Mouse (Mus musculus): Measurements from ENCODE around the gene Trabd2b.

The Trabd2b gene

GRCm38 (mm10) chr4:114607873-114608272 is 201.3 kb downstream of the Trabd2b start:
- no peak for DNase-seq

- no peak for DNase-seq
These were observed 202.8 kb downstream of the Trabd2b start for GRCm38 (mm10) chr4:114609297-114609696.

GRCm38 (mm10) chr4:114611166-114611929 is 204.8 kb downstream of the Trabd2b start:
- peak; percentile 90 for DNase-seq

GRCm38 (mm10) chr4:114612032-114612431 is 205.5 kb downstream of the Trabd2b start:
- no peak for DNase-seq

GRCm38 (mm10) chr4:114612827-114613226 is 206.3 kb downstream of the Trabd2b start:
- DNase-seq = no peak

- DNase-seq = peak; percentile 95
These were observed 207.6 kb downstream of the Trabd2b start for GRCm38 (mm10) chr4:114614086-114614485.

GRCm38 (mm10) chr4:114615765-114616164 is 209.2 kb downstream of the Trabd2b start:
- DNase-seq = peak; percentile 95

GRCm38 (mm10) chr4:114622929-114623328 is 216.4 kb downstream of the Trabd2b start:
- DNase-seq = peak; percentile 97

GRCm38 (mm10) chr4:114624114-114624910 is 217.8 kb downstream of the Trabd2b start:
- DNase-seq = no peak

- DNase-seq = no peak
These were observed 218.8 kb downstream of the Trabd2b start for GRCm38 (mm10) chr4:114625357-114625756.

GRCm38 (mm10) chr4:114625920-114626319 is 219.4 kb downstream of the Trabd2b start:
- no peak for DNase-seq

- DNase-seq = no peak
These were observed 221.3 kb downstream of the Trabd2b start for GRCm38 (mm10) chr4:114627674-114628293.

- DNase-seq = peak; percentile 93
These were observed 229.4 kb downstream of the Trabd2b start for GRCm38 (mm10) chr4:114635889-114636288.

- peak; percentile 44 for DNase-seq
These were observed 229.8 kb downstream of the Trabd2b start for GRCm38 (mm10) chr4:114636324-114636723.

- DNase-seq = peak; percentile 87
These were observed 230.6 kb downstream of the Trabd2b start for GRCm38 (mm10) chr4:114637120-114637519.

GRCm38 (mm10) chr4:114642469-114642868 is 235.9 kb downstream of the Trabd2b start:
- DNase-seq = peak; percentile 81

GRCm38 (mm10) chr4:114643679-114644208 is 237.2 kb downstream of the Trabd2b start:
- DNase-seq = no peak

GRCm38 (mm10) chr4:114645341-114645740 is 238.8 kb downstream of the Trabd2b start:
- no peak for DNase-seq

- DNase-seq = no peak
These were observed 240.5 kb downstream of the Trabd2b start for GRCm38 (mm10) chr4:114646825-114647681.

GRCm38 (mm10) chr4:114647689-114648088 is 241.2 kb downstream of the Trabd2b start:
- DNase-seq = no peak

- no peak for DNase-seq
These were observed 242.1 kb downstream of the Trabd2b start for GRCm38 (mm10) chr4:114648532-114649074.

GRCm38 (mm10) chr4:114650551-114650950 is 244.0 kb downstream of the Trabd2b start:
- DNase-seq = no peak
